Mouse (Mus musculus) kidney, embryonic 15.5 days (tissue): ENCODE measurements around the gene Ttc21b. TPM values are rescaled to one million over a fixed set of nuclear protein-coding genes. Genes with fewer than 3 reads are reported as not detected.

ENCODE experiments used
- polyA plus RNA-seq: library from polyadenylated mRNA; unstranded; fragments of >200 nt; fragmentation: Nextera tagmentation; extraction: Ambion mirVana; gene quantifications from 2 replicates; pipeline ENCODE4 v1.2.1, GENCODE M21; 2015

Ttc21b gene
- polyA plus RNA-seq, 1 experiment from 2014 or later = 15.4 TPM

Other genes with a start within 250 kb of the Ttc21b start
- 9.8 and 12.7 TPM in 2 replicates for gene Galnt3, start 131.6 kb downstream of the Ttc21b start, polyA plus RNA-seq
- 1.3 and 1.4 TPM in 2 replicates for gene Scn1a, start 184.2 kb upstream of the Ttc21b start, polyA plus RNA-seq